Mouse (Mus musculus) G1E (cell line): ENCODE measurements around the gene Unc45b.

Experiments used
- CTCF ChIP-seq: IDR thresholded peaks from 2 replicates; pipeline ENCODE4 v1.5.1; 2012; ENCODE audit warnings: low read depth, low read length, inconsistent platforms, mixed read lengths
- GATA1 ChIP-seq: IDR thresholded peaks from 2 replicates; pipeline ENCODE4 v1.6.1; 2012; ENCODE audit warnings: borderline replicate concordance, low read length, inconsistent platforms, mixed read lengths
- GATA2 ChIP-seq: IDR thresholded peaks from 2 replicates; pipeline ENCODE4 v1.6.1; 2012; ENCODE audit warnings: low read depth, low read length, inconsistent platforms, borderline replicate concordance
- POLR2AphosphoS5 ChIP-seq: IDR thresholded peaks from 2 replicates; pipeline ENCODE4 v1.6.1; 2012; ENCODE audit warnings: low read depth, low read length, inconsistent platforms; ENCODE audit not compliant: insufficient replicate concordance
- TAL1 ChIP-seq: conservative IDR thresholded peaks from 2 replicates; pipeline ENCODE4 v1.6.1; 2012; ENCODE audit warnings: low read depth, low read length, inconsistent platforms, mixed read lengths

- TF ChIP-seq CTCF (no peak), TAL1 (no peak), GATA1 (no peak), POLR2AphosphoS5 (no peak), GATA2 (no peak)
Measured at GRCm38 (mm10) chr11:82863059-82863458, 47.3 kb upstream of the Unc45b start.
